Mouse (Mus musculus): ENCODE data around the gene Pitx1. TPM values are rescaled to one million over a fixed set of nuclear protein-coding genes. Genes with fewer than 3 reads are reported as not detected.

Pitx1 gene
- total RNA-seq, 2 experiments from 2014 or later: not detected

DNA sequence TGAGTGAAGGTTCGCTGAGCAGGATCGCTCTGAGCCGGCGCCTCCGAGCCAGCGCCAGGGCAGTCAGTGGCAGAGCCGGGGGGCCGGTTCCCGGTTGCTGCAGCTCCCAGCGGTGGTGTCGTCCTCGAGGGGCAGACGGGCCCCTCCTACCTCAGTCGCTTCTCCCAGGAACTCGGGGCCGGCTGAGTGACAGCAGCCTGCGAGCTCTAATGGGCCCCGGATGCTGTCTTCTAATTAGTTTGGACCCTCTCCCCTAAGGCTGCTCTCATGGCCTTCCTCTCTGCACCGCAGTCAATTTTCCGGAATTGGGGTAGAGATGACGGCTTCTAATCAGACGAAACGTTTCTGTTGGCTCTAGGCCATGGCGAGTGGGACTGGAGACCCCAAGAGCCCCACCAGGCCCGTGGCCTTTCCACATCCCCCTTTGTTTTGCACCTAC lies 4.3 kb downstream of the Pitx1 start:
- no peak for ATAC-seq (replicated peaks; ENCODE audit: poor library complexity, severe bottlenecking)

DNA sequence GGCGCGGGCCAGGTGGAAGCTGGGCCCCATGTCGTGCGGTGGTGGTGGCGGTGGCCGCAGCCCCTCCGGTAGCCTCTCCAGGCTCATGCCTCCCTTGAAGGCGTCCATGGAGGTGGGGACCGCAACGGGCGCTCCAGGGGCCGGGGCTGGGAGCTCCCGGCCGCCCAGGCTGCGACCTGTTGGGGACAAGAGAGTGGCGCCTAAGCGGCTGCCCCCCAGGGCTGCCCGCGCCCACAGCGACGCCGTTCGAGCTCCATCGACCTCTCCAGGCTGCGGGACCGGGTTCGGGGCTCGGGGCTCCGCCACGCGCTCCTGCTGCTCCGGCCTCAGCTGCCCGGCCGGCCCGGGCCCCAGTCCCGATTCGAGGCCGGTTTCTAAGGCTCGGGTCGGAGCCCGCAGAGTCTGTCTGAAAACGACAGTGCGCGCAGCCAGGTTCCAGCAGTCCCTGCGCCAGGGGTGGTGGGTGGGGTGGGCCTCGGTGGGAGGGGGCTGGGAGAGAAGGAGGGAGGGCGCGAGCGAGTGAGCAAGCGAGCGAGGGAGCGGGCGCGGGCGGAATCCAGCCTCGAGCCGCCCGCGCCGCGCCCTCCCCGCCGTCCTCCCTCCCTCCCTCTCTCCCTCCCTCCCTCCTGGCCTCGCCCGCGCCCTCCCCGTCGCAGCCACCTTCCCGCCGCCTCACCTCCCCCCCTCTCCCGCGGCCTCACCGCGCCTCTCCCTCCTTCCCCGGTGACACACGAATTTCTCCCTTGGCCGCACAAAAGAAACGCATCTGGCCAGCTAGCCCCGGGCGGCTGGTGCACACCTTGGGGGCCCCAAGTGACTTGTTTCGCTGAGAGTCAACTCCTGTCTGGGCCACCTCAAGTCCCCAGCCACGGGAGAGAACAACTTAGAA lies 4.9 kb downstream of the Pitx1 start:
- no peak for ATAC-seq (replicated peaks; ENCODE audit: poor library complexity, severe bottlenecking)

DNA sequence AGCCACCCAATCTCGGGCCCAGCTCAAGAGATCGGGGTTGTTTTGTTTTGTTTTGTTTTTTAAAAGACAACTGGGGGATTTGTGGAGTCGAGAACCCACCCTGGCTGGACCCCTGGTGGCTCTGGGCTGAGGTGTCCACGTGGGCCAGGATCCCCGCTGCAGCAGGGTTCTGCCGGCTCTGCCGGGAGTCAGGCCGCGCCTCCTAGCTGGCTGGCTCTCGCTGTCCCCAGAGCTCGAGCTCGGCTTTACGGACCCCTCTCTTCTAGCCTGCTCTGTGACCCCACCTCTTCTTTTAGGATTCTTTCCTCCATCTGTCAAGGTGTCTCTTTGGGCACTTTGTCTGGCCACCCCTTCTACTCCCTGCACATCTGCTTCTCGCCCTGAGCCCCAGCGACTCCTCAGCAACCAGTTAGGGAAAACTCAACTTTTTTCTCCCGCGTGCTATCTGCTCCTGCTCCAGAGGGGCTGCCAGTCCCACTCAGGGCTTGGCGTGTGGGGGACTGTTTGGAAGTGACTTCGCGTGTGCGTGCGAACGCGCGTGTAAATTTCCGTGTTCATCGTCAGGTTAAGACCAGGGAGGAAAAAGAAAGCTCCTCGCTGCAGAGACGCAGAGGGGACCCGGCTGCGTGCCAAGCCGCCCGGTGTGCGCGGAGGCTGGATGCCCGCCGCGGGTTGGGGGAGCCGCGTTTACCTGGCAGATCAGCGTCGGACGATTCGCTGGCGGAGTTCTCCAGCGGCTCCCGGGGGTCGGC lies 5.7 kb downstream of the Pitx1 start:
- ATAC-seq (replicated peaks; ENCODE audit: poor library complexity, severe bottlenecking): no peak

DNA sequence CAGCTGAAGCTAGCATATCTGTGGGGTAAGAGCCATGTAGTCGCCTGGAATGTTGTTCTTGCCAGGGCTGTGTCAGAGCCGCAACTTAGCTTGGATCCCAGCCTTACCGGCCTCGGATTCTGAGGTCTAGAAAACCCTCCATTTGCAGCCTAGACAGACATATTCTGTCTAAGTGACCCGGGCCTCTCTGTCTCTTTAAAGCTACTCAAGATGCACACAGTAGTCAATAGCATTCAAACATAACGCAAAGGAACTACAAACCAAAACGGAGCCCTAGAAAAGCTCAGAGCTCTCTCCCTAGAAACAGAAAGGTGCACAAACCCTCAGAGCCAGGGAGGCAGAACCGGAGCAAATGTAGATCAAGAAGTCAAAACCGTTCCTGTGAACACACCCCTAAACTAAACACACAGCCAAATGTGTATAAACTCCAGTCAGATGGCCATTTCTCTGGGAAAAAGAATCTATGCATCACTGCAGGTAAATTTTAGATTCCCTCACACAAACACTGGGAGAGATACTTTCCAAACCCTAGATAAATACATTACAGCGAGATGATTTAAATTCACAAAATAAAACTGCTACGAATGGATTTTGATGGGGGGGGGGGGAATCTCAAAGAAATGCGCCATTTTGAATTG lies 6.9 kb downstream of the Pitx1 start:
- ATAC-seq (replicated peaks; ENCODE audit: poor library complexity, severe bottlenecking): no peak

DNA sequence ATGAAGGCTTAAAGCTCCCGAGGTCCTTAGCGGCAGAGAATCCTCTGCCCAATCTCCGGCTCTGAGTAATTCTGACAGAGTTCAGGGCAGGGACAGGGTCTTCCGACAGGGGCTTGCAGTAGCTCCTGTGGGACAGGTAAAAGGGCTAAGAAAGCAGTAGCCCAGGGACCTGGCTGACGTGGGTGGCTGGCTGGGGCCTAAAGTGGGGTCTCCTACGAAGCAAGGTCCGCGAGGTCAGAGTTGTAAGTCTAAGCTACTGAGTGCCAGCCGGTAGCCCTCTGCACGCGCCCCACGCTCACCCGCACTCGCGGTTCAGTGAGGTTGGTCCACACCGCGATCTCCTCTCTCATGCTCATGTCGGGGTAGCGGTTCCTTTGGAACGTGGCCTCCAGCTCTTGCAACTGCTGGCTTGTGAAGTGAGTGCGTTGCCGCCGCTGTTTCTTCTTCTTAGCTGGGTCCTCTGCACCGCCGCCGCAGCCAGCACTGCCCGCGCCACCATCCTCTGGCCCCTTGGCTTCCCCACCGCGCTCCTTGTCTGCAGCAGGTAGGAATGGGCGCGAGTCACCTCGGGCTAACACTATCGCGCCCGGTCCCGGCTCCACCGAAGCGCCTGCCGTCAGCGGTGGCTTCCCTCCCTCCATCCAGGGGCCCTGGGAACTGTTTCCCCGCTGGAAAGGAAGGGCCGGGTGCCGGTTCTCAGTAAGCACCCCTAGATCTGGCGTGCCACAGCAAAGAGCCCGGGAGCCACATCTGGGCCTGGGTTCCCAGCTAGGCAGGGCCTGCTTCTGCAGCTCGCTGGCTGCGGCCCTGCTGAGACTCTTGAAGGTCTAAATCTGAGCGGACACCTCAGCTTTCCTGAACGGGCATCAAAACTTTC lies 7.6 kb downstream of the Pitx1 start:
- 0 out of 2 replicates have a peak, but pooled peaks have one; percentile 17 for ATAC-seq (replicated peaks; ENCODE audit: poor library complexity, severe bottlenecking)

DNA sequence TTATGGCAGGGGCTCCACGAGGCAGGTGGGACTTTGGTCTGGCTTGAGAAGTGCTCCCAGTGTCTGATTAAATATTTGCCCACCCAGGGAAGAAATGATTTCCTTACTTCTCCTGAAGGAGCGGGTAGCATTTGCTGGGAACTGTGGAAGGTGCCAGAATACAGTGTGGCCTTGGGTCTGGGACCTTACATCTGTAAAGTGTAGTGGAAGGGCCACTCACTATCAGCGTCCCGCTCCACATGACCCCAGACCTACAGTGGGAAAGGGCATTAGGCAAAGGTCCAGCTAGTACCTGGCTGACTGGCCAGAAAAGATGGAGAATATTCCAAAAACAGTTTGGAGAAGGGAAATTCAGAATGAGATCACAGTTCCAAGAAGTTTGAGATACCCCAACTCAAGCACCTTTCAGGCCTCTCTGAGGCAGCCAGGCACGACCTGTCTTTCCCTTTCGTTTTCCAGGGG lies 8.3 kb downstream of the Pitx1 start:
- ATAC-seq (replicated peaks; ENCODE audit: poor library complexity, severe bottlenecking): no peak

DNA sequence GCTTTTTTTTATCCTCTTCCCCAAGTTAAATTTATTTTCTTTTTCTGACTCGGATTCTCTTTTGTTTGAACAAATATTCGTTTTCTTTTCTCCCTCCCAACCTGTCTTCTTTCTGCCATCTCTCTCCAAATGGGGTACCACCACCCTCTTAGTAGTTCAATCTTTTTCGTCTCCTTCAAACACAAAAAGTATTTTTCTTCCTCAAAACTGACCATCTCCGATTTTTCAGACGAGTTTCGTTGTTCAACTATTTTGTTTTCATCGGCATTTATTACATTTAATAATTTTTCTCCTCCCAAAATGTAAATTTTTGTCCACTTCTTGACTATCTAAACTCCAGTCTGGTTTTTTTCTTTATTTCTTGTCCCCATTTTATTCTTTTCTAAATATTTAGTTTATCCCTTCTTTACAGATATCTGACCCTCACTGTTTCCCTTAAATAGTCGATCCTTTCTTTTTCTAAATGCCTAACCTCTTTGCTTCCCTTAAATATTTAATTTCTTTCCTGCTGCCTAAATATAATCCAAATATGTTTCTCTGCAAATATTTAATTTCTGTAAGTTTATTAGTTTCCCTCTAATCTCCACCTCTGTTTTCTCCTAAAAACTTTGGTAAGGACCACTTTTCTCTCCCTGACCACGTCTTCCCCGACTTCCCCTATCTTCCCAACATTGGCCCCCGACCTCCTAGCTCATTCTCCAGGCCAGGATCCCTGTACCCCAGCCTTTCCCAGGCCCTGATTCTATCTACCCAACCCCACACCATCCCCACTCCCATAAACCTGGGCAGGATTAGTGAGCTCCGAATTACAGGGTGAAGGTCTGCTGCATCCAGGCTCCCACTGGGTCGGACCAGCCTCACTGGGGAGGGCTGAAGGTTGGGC lies 9.0 kb downstream of the Pitx1 start:
- no peak for ATAC-seq (replicated peaks; ENCODE audit: poor library complexity, severe bottlenecking)

DNA sequence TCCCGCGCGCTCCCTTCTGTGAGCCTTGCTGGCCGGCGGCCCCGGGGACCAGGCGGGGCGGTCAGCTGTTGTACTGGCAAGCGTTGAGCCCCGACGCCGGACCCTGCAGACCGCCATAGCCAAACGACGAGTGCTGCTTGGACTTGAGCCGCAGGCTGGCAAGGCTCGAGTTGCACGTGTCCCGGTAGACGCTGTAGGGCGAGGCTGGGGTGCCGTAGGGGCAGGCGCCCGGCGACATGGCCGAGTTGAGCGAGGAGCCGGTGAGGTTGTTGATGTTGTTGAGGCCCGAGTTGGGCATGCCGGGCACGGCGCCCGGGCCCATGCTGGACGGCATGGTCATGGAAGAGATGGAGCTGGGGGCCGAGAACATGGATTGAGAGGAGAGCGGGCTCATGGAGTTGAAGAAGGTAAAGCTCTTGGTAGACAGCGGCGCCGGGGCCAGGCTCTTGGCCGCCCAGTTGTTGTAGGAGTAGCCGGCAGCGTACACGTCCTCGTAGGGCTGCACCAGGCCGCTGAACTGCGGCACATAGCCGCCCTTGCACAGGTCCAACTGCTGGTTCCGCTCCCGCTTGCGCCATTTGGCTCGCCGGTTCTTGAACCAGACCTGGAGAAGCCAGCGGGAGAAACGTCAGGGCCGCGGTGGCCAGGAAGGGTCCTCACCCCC lies 9.9 kb downstream of the Pitx1 start:
- no peak for ATAC-seq (replicated peaks; ENCODE audit: poor library complexity, severe bottlenecking)

DNA sequence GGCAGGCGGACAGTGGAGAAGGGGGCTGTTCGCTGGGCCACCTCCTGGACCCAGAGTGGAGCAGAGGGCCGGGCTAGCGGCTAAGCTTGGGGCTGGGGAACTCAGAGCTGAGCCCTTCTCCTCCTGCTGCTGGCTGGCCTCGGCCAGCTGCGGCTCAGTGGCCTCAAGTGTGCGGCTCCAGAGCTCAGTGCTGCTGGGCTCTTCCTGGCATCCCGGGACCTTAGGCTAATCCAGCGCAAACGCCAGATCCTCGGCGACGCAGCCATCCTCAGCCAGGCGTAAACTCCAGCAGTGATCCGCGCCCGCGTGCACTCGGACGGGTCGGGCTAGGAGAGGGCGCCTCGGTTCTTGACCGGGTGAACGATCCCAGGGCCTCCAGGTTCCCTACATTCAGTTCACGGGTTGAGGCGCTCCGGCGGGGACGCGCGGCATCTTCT lies 10.7 kb downstream of the Pitx1 start:
- no peak for ATAC-seq (replicated peaks; ENCODE audit: poor library complexity, severe bottlenecking)

DNA sequence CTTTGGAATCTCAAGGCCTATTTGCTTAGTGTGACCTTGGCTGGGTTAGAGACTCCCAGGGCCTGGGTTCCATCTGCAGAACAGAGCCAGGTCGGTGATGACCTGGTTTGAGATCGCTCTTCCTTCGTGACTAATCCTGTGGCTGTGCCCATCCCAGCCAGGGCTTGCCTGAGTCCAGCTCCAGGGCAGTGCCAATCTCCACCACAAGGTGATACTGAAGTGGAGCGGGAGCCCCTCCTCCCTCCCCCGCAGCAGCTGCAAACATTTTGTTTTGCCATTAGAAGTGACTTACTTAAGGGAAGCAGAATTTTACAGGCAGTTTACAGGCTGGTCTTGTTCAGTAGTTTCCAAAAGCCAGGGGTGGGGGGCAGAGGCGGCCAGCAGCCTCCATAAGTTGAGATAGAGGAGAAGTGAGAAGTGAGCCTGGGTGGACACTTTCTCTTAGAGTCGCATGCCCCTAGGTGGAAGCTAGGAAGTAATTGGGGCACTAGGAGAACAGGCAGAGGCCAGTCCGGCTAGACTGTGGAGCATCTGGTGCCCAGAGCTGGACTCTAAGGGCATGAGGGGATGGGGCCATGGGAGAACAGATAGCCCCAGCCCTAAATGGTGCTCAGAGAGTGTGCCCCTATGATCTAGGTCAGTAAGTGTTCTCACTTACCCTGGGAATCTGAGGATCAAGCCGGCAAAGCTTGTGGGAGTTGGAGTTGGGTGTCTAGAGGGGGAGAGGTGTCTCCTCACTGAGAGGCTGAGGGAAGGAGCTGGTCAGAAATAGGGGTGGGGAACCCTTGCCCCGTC lies 11.6 kb downstream of the Pitx1 start:
- ATAC-seq (replicated peaks; ENCODE audit: poor library complexity, severe bottlenecking): peak; percentile 29; the same call in 1 of the 2 replicates

DNA sequence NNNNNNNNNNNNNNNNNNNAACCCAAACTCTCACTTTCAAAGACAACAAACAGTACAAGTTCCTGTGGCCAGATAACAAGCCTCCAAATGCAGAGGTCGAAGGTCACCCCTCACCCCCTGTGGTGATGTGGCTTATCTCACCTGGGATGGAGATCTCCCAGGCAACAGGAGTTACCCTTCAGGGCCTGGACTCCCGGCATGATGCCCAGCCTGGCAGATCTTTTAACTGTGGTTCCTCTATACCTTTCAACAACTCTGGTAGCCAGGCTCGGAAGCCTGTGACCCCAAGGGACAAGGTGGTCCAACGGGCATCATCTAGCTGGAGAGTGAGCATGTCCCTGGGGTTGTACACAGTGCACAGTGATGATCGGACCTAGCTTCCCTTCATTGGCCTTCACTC lies 13.5 kb downstream of the Pitx1 start:
- ATAC-seq (replicated peaks; ENCODE audit: poor library complexity, severe bottlenecking): no peak

DNA sequence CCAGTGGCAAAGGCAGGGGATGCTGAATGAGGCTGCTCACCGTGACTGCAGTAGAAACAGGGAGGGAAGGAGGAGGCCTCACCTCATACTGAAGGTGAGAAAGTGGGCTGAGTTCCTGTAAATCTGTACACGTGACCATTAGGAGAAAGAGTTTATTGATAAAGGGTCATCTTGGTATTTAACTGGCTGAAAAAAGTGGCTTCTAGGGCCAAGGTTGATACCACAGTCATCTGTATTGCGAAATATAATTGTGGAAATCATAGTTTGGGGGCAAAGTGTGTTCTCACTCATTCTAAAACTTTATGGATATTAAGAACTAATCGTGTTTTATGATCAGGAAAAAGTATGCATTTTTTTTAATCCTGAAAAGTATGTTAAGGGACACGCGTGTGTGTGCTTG lies 21.2 kb downstream of the Pitx1 start:
- ATAC-seq (replicated peaks; ENCODE audit: poor library complexity, severe bottlenecking): no peak

DNA sequence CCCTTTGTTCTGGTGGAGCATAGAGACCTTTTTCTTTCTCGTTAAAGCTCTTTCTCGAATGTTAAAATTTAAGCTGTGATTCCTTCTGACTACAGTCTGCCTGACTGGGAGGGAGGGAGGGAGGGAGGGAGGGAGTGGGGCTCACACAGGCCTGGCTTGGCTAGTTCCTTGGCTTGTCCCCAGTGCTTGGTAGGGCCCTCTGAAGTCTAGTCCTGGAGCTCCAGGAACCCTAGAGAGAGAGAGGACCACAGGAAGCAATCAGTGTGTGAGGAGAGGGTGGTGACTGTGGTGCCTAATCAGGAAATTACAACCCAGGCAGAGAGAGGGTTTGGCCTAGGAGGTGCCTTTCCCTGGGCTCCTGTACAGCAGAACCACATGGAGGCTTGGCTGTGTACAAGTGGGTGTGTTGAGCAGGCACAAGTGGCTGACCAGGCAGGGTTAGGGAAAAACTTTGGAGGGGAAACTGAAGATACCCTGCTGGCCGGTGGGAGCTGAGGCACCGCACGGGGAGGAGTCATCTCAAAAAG lies 22.4 kb downstream of the Pitx1 start:
- ATAC-seq (replicated peaks; ENCODE audit: poor library complexity, severe bottlenecking): no peak

DNA sequence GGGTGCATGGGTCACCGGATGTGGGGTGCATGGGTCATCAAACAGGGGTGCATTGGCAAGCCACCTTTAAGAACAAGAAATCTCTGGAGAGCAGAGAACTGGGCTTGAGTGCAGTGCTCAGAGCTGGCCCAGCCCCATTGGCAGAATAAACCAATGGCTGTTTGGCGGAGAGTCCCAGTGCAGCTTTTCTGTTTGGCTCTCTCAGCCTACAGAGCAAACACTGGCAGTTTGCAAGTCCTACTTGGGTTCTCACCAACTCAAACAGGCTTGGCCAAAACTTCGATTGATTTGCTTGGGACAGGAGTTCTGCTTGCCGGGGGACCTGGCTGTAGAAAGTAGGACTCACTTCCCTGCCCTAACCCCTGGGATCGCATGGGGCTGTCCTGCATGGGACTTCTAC lies 25.0 kb downstream of the Pitx1 start:
- no peak for ATAC-seq (replicated peaks; ENCODE audit: poor library complexity, severe bottlenecking)

DNA sequence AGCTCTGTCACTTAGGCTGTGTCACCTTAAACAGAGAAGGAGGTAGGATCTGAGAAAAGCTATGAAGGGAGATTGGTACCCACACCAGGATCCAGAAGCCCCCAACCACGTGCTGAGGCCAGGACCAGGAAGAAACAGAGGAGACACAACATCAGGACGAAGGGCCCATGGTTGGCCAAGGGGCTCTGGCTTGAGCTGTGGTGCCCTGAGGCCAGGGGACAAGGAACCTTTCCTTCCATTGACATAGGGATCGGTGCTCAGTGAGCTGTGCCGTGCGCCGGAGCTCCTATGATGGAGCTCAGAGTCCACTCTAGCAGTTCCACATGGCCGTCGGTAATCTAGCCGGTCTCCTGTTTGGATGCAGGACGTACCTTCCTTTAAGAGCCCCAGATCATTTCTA lies 26.3 kb downstream of the Pitx1 start:
- no peak for ATAC-seq (replicated peaks; ENCODE audit: poor library complexity, severe bottlenecking)

DNA sequence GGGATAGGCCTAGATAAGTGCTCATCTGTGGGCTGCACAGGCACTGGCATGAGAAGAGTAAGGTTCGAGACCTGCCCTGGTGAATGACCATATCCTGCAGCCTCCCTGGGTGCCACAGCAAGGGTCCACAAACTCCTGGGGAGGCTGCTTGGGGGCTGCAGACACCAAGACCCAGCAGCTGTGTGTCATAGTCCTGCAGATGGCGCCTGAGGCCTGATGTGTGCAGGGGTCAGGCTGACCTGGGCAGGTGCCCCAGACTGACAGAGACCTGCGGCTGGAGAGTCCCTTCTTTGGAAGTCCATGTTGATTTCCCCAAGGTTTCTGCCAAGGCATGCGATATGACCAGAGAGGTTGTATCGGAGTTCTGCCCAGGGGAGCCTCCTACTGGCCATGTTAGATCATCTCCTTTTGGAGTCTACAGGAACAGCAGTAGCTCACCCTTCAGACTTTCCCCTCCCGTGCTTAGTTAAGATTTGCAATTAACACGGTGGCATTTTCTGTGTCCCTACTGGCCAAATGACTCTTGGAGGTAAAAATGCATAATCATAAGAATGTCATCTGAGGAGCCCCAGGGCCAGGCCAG lies 26.9 kb downstream of the Pitx1 start:
- no peak for ATAC-seq (replicated peaks; ENCODE audit: poor library complexity, severe bottlenecking)

DNA sequence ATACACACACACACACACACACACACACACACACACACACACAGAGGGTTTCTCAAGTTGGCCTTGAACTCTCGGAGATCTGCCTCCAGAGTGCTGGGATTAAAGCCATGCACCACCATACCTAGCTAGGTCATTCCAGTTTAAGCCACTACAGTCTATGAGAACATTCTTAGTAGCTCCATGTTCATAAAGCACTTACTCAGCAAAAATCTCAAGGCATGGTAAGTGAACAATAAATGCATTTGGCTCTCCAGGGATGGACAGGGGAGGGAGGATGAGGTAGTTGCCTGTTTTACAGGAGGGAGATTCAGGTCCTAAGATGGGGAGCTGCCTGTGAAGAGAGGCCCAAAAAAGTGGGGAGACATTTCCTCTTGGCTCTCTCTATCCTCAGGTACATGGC lies 32.0 kb downstream of the Pitx1 start:
- no peak for ATAC-seq (replicated peaks; ENCODE audit: poor library complexity, severe bottlenecking)
